Mouse (Mus musculus) liver, embryonic 16.5 days (tissue): ENCODE data around the gene Zdhhc22. TPM values are rescaled to one million over a fixed set of nuclear protein-coding genes. Genes with fewer than 3 reads are reported as not detected.
A peak's percentile ranks its signal among the peaks of the same experiment; 100 is the strongest.

Source experiments
- ATAC-seq: fragments of 200-750 bp; cut with Nextera tagmentation; 2 replicates; pipeline ENCODE4 v1.8.0; 2017; ENCODE audit warnings: low read depth, mild to moderate bottlenecking, moderate number of reproducible peaks, moderate library complexity
- H3K27ac ChIP-seq: fragments of 300-500 bp; sonication (generic); 2 replicates; pipeline ENCODE4 v1.5.1; 2014; ENCODE audit warnings: mild to moderate bottlenecking, low read length
- H3K27me3 ChIP-seq: fragments of 300-500 bp; sonication (generic); 2 replicates; pipeline ENCODE4 v1.6.1; 2014; ENCODE audit warnings: low read depth, low read length, mixed read lengths; ENCODE audit not compliant: control insufficient read depth, insufficient read depth
- H3K36me3 ChIP-seq: fragments of 300-500 bp; sonication (generic); 2 replicates; pipeline ENCODE4 v1.6.1; 2014; ENCODE audit warnings: mild to moderate bottlenecking; ENCODE audit not compliant: control insufficient read depth, insufficient read depth
- H3K4me1 ChIP-seq: fragments of 300-500 bp; sonication (generic); 2 replicates; pipeline ENCODE4 v1.6.1; 2014; ENCODE audit warnings: low read depth, low read length, mixed read lengths; ENCODE audit not compliant: control insufficient read depth
- H3K4me2 ChIP-seq: fragments of 300-500 bp; sonication (generic); 2 replicates; pipeline ENCODE4 v1.6.1; 2014; ENCODE audit warnings: low read depth, low read length, mixed read lengths
- H3K4me3 ChIP-seq: fragments of 300-500 bp; sonication (generic); 2 replicates; pipeline ENCODE4 v1.5.1; 2014; ENCODE audit warnings: low read depth, mild to moderate bottlenecking, low read length
- H3K9ac ChIP-seq: fragments of 300-500 bp; sonication (generic); 2 replicates; pipeline ENCODE4 v1.6.1; 2014; ENCODE audit warnings: low read depth, low read length
- H3K9me3 ChIP-seq: fragments of 300-500 bp; sonication (generic); replicated peaks from 2 replicates; pipeline ENCODE4 v1.6.1; 2016; ENCODE audit warnings: low read length; ENCODE audit not compliant: control insufficient read depth
- WGBS: fragments of 180-500 bp; shearing (Covaris S2); extraction: QIAGEN DNeasy Blood & Tissue Kit; methylation state at CpG from one replicate; pipeline ENCODE4 v1.1.7; 2014; ENCODE audit not compliant: insufficient replicate concordance; 5-methylcytosine and 5-hydroxymethylcytosine counted together
- polyA plus RNA-seq: library from polyadenylated mRNA; unstranded; fragments of >200 nt; fragmentation: Nextera tagmentation; extraction: Ambion mirVana; gene quantifications from 2 replicates; pipeline ENCODE4 v1.2.1, GENCODE M21; 2015

The Zdhhc22 gene
- polyA plus RNA-seq, 1 experiment from 2014 or later: not detected

- Histone ChIP-seq H3K27ac (no peak overlapping the region), H3K4me1 (no peaks in the 10 kb centered on the region), H3K27me3 (no peaks in the 10 kb centered on the region), H3K9ac (no peak overlapping the region), H3K9me3 (no peaks in the 10 kb centered on the region), H3K36me3 (peaks cover 26% of the 10 kb centered on the region), H3K4me3 (no peak overlapping the region), H3K4me2 (no peak overlapping the region)
- ATAC-seq: no peak
- WGBS: 83% methylated on average over 3 of the region's 3 CpGs
These were observed 29.4 kb downstream of the Zdhhc22 start for GRCm38 (mm10) chr12:86960791-86961335.

- Histone ChIP-seq H3K27me3 (no peaks in the 10 kb centered on the region), H3K4me2 (no peak overlapping the region), H3K9ac (no peak overlapping the region), H3K9me3 (no peaks in the 10 kb centered on the region), H3K4me3 (no peak overlapping the region), H3K36me3 (peaks cover 28% of the 10 kb centered on the region), H3K27ac (no peak overlapping the region), H3K4me1 (no peaks in the 10 kb centered on the region)
- ATAC-seq: no peak
- 82% methylated on average over 15 of the region's 15 CpGs for WGBS
These were observed 30.1 kb downstream of the Zdhhc22 start for GRCm38 (mm10) chr12:86960138-86960537.

- no peaks in the 10 kb centered on the region for H3K27me3 ChIP-seq
- H3K4me3 ChIP-seq: no peak overlapping the region
- no peak overlapping the region for H3K27ac ChIP-seq
- 81% methylated on average over 5 of the region's 5 CpGs for WGBS
- peaks cover 31% of the 10 kb centered on the region for H3K36me3 ChIP-seq
- no peak overlapping the region for H3K9ac ChIP-seq
- H3K4me2 ChIP-seq: no peak overlapping the region
- no peaks in the 10 kb centered on the region for H3K9me3 ChIP-seq
- no peaks in the 10 kb centered on the region for H3K4me1 ChIP-seq
- no peak for ATAC-seq
These were observed 30.6 kb downstream of the Zdhhc22 start for GRCm38 (mm10) chr12:86959661-86960060.

GRCm38 (mm10) chr12:86958558-86958957 is 31.7 kb downstream of the Zdhhc22 start:
- no peak for ATAC-seq
- no peak overlapping the region for H3K9ac ChIP-seq
- no peak overlapping the region for H3K4me3 ChIP-seq
- no peak overlapping the region for H3K4me2 ChIP-seq
- 80% methylated on average over 5 of the region's 5 CpGs for WGBS
- no peaks in the 10 kb centered on the region for H3K4me1 ChIP-seq
- peaks cover 36% of the 10 kb centered on the region for H3K36me3 ChIP-seq
- H3K9me3 ChIP-seq: no peaks in the 10 kb centered on the region
- no peak overlapping the region for H3K27ac ChIP-seq
- H3K27me3 ChIP-seq: no peaks in the 10 kb centered on the region

GRCm38 (mm10) chr12:86955894-86956293 is 34.3 kb downstream of the Zdhhc22 start:
- no peak for ATAC-seq
- H3K36me3 ChIP-seq: peaks cover 21% of the 10 kb centered on the region
- H3K4me3 ChIP-seq: no peak overlapping the region
- no peak overlapping the region for H3K27ac ChIP-seq
- no peaks in the 10 kb centered on the region for H3K4me1 ChIP-seq
- no peaks in the 10 kb centered on the region for H3K27me3 ChIP-seq
- no peaks in the 10 kb centered on the region for H3K9me3 ChIP-seq
- no peak overlapping the region for H3K4me2 ChIP-seq
- 74% methylated on average over 2 of the region's 2 CpGs for WGBS
- H3K9ac ChIP-seq: no peak overlapping the region

GRCm38 (mm10) chr12:86952331-86952850 is 37.8 kb downstream of the Zdhhc22 start:
- no peak for ATAC-seq
- no peaks in the 10 kb centered on the region for H3K27me3 ChIP-seq
- no peak overlapping the region for H3K4me2 ChIP-seq
- no peak overlapping the region for H3K27ac ChIP-seq
- H3K36me3 ChIP-seq: peaks cover 15% of the 10 kb centered on the region
- 82% methylated on average over 10 of the region's 10 CpGs for WGBS
- no peak overlapping the region for H3K4me3 ChIP-seq
- H3K4me1 ChIP-seq: peaks cover 17% of the 10 kb centered on the region
- no peak overlapping the region for H3K9ac ChIP-seq
- H3K9me3 ChIP-seq: no peaks in the 10 kb centered on the region

- peaks cover 12% of the 10 kb centered on the region for H3K36me3 ChIP-seq
- no peaks in the 10 kb centered on the region for H3K27me3 ChIP-seq
- H3K9me3 ChIP-seq: no peaks in the 10 kb centered on the region
- ATAC-seq: no peak
- no peak overlapping the region for H3K4me3 ChIP-seq
- 77% methylated on average over 3 of the region's 3 CpGs for WGBS
- H3K4me1 ChIP-seq: peaks cover 21% of the 10 kb centered on the region
- H3K27ac ChIP-seq: no peak overlapping the region
- no peak overlapping the region for H3K9ac ChIP-seq
- H3K4me2 ChIP-seq: no peak overlapping the region
These were observed 39.3 kb downstream of the Zdhhc22 start for GRCm38 (mm10) chr12:86950961-86951360.

- ATAC-seq: no peak
- no peaks in the 10 kb centered on the region for H3K9me3 ChIP-seq
- peaks cover 12% of the 10 kb centered on the region for H3K36me3 ChIP-seq
- H3K27ac ChIP-seq: no peak overlapping the region
- H3K27me3 ChIP-seq: no peaks in the 10 kb centered on the region
- peak overlapping the region; percentile 33 for H3K4me2 ChIP-seq
- H3K9ac ChIP-seq: no peak overlapping the region; the same call in 1 of the 2 replicates
- 53% methylated on average over 16 of the region's 16 CpGs for WGBS
- no peak overlapping the region for H3K4me3 ChIP-seq
- H3K4me1 ChIP-seq: peaks cover 23% of the 10 kb centered on the region
These were observed 39.9 kb downstream of the Zdhhc22 start for GRCm38 (mm10) chr12:86950161-86950960.

GRCm38 (mm10) chr12:86949501-86949900 is 40.7 kb downstream of the Zdhhc22 start:
- H3K9me3 ChIP-seq: no peaks in the 10 kb centered on the region
- WGBS: 52% methylated on average over 9 of the region's 9 CpGs
- no peak overlapping the region for H3K27ac ChIP-seq

More at GRCm38 (mm10) chr12:86949501-86949900, 40.7 kb downstream of the Zdhhc22 start:
- no peak overlapping the region for H3K9ac ChIP-seq
- H3K27me3 ChIP-seq: no peaks in the 10 kb centered on the region
- ATAC-seq: no peak
- peaks cover 7% of the 10 kb centered on the region for H3K36me3 ChIP-seq
- H3K4me2 ChIP-seq: no peak overlapping the region
- peaks cover 23% of the 10 kb centered on the region for H3K4me1 ChIP-seq
- no peak overlapping the region for H3K4me3 ChIP-seq
